Mouse (Mus musculus) kidney, adult 9 months (tissue): Measurements from ENCODE around the gene Tbc1d24.
"Not testable (repeated sequence)": the region's sequence is repeated elsewhere in the genome, so short reads cannot be mapped to it uniquely, and the experiment has no call there.

Experiments used
- DNase-seq: peaks from one replicate; pipeline ENCODE4 v3.0.0; 2022

Tbc1d24 gene

DNA sequence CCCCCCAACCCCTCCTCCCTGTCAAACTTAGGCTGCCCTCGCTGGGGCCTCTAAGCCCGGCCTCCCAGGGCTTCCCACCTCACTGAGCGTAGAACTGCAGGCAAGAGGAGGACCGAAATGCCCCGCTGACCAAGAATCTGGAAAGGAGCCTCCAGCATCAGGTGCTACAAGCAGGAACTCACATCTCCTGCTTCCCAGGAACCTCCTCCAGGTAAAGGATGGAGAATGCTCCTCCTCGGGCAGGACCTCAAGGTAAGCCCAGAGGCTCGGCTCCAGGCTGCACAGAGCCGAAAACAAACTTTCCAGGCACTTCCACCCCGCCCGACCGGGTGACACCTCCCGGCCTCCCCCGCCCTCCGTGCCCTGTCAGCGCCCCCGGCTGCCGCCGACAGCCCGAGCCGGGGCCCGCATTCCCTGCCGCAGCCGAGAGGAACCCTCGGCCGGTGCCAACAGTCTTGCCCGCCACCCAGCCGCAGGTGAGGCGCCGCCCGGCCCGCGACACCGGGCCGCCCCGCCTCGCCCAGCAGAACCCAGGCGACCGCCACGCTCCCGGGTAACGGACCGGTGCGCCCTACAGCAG, 64.4 kb downstream of the Tbc1d24 start:
- peak; percentile 61 for DNase-seq

DNA sequence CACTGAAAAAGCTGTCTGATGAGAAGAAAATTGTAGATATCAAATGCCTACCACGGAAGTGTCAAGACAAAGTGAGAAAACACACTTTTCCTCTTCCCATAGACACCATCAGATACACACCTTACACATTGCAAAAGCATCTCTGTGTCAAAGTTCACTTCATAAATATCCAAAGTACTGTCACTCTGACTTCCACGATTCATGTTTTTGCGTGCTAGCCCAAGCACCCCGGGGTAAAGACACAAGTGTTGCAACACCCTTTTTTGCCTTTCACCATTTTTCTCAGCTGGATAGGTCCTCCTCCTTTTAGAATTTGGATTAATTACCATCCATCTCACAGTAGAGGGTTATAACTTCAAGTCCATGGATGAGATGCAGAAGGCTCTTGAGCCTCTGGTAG, 65.4 kb downstream of the Tbc1d24 start:
- no peak for DNase-seq

DNA sequence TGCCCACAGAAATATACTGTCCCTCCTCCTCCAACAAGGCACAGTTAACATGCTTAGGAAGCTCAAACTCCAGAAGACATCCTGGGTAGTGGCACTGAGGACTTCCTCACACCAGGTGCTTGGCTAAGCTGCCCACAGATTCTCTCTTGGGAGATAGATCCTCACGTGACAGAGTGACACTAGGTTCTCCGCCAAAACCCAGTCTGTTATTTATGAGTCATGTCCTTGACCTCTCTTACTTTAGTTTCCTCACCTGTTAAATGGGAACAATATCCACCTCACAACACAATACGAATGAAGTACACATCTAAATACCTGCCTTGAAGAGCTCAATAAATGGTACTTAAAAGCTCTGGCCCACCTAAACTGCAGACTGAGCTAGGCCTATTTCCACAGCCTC, 66.1 kb downstream of the Tbc1d24 start:
- no peak for DNase-seq

DNA sequence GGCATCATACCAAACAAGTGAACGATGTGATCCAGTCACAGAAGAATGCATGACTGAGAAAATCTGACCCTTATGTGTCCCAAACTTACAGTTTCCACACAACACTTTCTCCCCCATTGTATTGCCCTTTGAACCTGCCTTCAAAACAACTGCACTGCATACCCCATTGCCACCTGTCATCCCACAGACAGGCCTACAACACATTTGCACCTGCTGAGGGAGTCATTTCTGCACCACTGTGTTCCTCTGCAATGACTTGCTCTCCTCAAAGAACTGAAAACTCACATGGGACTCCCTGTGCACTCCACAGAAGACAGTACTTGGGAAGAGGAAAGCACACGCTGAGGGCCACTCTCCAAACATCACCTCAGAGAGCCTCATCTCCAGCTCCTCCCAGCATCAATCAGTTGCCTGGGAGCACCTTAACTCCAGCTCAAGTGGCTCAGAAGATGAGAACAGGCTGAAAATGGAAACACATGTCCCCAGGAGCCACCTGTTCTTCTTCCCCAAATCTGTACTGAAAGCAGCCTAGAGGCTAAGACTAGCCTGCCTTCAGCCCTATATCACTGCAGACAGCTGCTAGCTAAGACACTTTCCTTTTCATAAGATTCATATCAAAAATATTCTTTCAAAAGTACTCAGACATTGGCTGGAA, 68.0 kb downstream of the Tbc1d24 start:
- DNase-seq: no peak

DNA sequence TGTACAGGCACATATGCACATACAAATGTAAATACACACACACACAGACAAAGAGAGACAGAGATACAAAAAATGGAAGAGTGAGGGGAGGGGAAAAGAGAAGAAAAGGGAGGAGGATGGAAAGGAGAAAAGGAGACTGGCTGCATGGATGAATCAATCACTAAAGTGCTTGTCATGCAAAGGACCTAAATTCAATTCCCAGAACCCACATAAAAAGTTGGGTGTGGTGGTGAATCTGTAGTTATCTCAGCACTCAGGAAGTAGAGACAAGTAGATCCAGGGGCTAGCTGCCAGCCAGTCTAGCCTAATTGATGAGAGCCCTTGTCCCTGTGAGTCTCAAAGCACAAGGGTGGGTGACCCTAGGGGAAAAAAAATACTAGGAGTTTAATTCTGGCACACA, 71.3 kb downstream of the Tbc1d24 start:
- no peak for DNase-seq

DNA sequence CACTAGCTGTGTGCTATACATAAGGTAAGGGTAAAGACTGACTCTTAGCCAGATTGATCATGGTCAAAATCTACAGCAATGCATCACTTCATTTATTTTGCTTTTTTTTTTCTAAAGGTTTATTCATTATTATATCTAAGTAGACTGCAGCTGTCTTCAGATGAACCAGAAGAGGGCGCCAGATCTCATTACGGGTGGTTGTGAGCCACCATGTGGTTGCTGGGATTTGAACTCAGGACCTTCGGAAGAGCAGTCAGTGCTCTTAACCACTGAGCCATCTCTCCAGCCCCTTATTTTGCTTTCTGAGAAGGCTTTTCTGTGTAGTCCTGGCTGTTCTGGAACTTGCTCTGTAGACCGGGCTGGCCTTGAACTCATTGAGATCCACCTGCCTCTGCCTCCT, 72.4 kb downstream of the Tbc1d24 start:
- not testable (repeated sequence) for DNase-seq

DNA sequence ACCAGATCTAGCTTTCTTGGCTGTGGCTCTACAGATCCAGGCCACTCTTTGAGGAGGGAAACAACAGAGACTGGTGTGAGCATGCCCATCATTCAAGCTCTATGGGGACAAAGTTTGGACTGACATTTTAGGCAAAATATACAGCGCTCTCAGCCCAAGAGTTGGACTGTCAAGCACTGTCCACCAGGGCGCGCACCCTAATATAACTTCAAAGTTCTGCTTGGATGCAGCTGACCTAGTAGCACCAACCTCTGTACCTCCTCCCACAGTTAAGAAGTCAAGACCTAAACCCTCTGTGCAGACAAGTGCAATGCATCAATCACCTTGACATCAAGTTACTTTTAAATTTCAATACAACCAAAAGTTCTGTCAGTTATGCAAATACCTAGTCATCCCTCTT, 73.8 kb downstream of the Tbc1d24 start:
- no peak for DNase-seq

DNA sequence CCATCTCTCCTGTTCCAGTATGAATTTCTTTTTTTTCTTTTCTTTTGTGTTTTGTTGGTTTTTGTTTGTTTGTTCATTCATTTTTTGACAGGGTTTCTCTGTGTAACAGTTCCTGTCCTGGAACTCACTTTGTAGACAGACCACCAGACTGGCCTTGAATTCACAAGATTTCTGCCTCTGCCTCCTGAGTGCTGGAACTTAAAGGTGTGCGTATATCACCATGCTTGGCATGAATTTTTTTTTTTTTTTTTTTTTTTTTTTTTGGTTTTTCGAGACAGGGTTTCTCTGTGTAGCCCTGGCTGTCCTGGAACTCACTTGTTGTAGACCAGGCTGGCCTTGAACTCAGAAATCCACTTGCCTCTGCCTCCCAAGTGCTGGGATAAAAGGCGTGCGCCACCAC, 76.1 kb downstream of the Tbc1d24 start:
- not testable (repeated sequence) for DNase-seq

DNA sequence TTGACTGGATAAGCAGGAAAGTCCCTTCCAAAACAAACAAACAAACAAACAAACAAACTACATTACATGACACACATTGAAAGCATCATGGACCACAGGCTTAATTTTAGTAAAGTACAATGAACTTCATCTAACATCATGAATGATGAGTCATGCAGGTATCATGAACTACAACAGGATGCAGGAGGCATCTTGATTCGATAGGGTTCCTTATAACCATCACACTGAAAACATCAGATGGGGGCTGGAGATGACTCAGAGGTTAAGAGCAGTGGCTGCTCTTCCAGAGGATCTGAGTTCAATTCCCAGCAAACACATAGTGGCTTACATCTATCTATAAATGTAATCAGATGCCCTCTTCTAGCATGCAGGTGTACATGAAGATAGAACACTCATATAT, 77.8 kb downstream of the Tbc1d24 start:
- no peak for DNase-seq

DNA sequence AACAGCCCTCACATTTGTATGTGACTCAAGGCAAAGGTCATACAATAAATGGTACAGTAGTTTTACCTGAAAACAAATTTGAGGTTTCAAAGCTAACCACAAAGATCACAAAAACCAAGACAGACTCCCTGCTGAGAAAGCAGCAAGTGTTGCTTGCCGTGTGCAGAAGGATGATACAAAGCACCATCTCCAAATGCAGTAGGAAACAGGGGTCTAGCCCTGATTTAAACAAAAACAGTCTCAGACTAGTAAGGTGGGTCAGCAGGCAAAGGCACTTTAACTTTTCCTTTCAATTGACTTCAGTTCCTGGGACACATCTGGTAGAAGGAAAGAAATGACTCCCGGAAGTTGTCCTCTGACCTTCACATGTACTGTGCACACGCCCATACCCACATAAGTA, 78.6 kb downstream of the Tbc1d24 start:
- DNase-seq: no peak
